Mouse (Mus musculus): ENCODE results near the gene Fam13a. TPM values are rescaled to one million over a fixed set of nuclear protein-coding genes. Genes with fewer than 3 reads are reported as not detected.
A peak's percentile ranks its signal among the peaks of the same experiment; 100 is the strongest.

Gene Fam13a
- polyA plus RNA-seq, 1 experiment = 0.86 TPM

DNA sequence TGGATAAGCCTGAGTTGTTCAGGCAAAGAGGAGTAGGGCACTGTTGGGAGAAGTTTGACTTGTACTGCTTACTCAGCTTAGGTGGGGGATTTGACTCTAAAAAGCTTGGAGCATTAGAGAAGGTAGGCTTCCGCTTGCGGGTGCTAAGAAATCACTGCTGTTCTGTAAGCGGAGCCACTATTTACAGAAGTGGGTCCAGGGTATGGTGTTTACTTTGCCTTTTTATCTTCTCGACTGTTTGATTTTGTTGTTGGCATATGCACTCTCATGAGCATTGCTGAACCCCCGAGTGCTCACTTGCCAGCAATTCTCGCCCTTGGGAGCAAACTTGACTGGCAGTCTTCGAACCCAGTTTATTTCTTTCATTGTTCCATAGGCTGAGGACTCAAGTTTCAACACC is 123.8 kb downstream of the Fam13a start:
- Histone ChIP-seq H3K4me3 (ENCODE audit: insufficient read depth, low read length) (no peak overlapping the region), H3K4me1 (ENCODE audit: control insufficient read depth, insufficient read depth, low read length) (no peaks in the 10 kb centered on the region), H3K27ac (ENCODE audit: insufficient read depth, low read length) (no peak overlapping the region)
- TF ChIP-seq POLR2A (IDR thresholded peaks at IDR 0.05; ENCODE audit: low read depth, low read length) (no peak), CTCF (IDR thresholded peaks at IDR 0.05; ENCODE audit: borderline replicate concordance, insufficient read depth, low read length) (no peak)

DNA sequence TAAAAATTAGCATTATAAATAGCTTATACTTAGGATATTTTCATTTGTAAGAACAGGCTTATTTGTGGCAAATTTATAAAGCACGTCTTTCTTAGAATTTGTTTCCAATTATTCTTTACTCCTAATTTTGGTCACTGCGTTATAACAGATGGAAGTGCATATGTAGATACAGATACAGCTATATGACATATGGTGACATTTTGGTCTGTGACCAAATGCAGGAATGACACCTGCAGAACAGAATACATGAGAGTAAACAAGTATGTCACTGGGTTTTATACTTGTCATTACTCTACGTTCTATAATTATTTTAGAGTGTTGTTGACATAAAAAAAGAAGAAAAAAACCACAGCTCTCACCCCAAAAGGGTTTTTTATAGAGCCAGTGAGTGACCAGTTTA is 125.3 kb downstream of the Fam13a start:
- no peak overlapping the region for H3K4me3 ChIP-seq (ENCODE audit: insufficient read depth, low read length)
- H3K4me1 ChIP-seq (ENCODE audit: control insufficient read depth, insufficient read depth, low read length) = no peaks in the 10 kb centered on the region
- TF ChIP-seq POLR2A (IDR thresholded peaks at IDR 0.05; ENCODE audit: low read depth, low read length) (no peak), CTCF (IDR thresholded peaks at IDR 0.05; ENCODE audit: borderline replicate concordance, insufficient read depth, low read length) (no peak)
- peak overlapping the region; percentile 72; the same call in 1 of the 2 replicates for H3K27ac ChIP-seq (ENCODE audit: insufficient read depth, low read length)

DNA sequence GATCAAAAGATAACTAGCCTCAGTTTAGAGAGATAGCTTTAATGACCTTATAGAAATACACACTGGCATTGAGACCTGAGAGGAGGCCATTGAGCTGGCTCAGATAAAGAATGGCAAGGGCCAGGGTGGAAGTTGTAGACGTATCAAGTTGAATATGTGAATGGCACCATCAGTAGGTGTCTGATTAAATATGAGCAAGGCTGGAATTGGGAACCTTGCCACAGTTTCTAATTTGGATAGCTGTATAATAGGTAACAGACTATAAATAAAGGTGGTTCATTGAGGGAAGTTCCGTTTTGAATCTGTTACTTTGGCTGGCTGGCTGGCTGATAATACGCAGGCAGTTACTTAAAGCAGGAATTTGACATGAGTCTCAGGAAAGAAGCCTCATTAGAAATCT is 127.7 kb downstream of the Fam13a start:
- Histone ChIP-seq H3K27ac (ENCODE audit: insufficient read depth, low read length) (no peak overlapping the region), H3K4me3 (ENCODE audit: insufficient read depth, low read length) (no peak overlapping the region), H3K4me1 (ENCODE audit: control insufficient read depth, insufficient read depth, low read length) (no peaks in the 10 kb centered on the region)
- TF ChIP-seq POLR2A (IDR thresholded peaks at IDR 0.05; ENCODE audit: low read depth, low read length) = no peak
- TF ChIP-seq CTCF (IDR thresholded peaks at IDR 0.05; ENCODE audit: borderline replicate concordance, insufficient read depth, low read length) = no peak

DNA sequence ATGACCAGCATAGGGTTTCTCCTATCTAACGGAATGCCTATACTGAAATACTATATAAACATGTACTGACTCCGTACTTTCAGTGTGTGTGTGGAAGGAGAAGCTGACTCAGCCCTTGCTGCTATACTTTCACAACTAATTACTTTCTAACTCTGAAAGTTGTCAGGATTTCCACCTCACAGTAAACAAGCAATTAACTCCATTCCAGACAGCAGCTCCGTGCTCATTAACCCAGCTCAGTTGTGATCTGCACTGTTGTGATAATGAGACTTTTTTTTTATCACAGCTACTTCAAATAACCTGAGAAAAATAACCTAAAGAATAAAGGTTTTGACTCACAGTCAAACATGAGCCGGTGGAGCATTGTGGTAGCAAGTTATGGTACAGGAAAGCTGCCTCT is 129.4 kb downstream of the Fam13a start:
- no peak overlapping the region for H3K27ac ChIP-seq (ENCODE audit: insufficient read depth, low read length)
- TF ChIP-seq CTCF (IDR thresholded peaks at IDR 0.05; ENCODE audit: borderline replicate concordance, insufficient read depth, low read length) (no peak), POLR2A (IDR thresholded peaks at IDR 0.05; ENCODE audit: low read depth, low read length) (no peak)
- H3K4me3 ChIP-seq (ENCODE audit: insufficient read depth, low read length) = no peak overlapping the region
- H3K4me1 ChIP-seq (ENCODE audit: control insufficient read depth, insufficient read depth, low read length) = no peaks in the 10 kb centered on the region

DNA sequence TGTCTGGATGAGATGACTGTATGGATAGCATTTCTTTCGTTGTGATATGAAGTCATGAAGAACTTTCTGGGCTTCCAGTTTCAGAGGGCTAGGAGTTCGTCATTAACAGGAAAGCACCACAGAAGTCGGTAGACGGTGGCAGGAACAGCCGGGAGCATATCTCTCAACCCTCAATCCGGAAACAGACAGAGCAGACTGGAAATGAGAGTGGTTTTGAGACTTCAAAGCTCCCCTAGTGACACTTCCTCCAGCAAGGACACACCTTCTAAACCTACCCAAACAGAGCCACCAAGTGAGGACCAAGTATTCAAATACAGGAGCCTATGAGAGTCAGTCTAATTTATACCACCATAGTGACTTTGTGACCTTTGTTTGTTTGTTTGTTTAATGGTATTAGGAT is 131.0 kb downstream of the Fam13a start:
- no peak for TF ChIP-seq POLR2A (IDR thresholded peaks at IDR 0.05; ENCODE audit: low read depth, low read length)
- no peak for TF ChIP-seq CTCF (IDR thresholded peaks at IDR 0.05; ENCODE audit: borderline replicate concordance, insufficient read depth, low read length)
- Histone ChIP-seq H3K4me1 (ENCODE audit: control insufficient read depth, insufficient read depth, low read length) (no peaks in the 10 kb centered on the region), H3K27ac (ENCODE audit: insufficient read depth, low read length) (no peak overlapping the region), H3K4me3 (ENCODE audit: insufficient read depth, low read length) (no peak overlapping the region)

DNA sequence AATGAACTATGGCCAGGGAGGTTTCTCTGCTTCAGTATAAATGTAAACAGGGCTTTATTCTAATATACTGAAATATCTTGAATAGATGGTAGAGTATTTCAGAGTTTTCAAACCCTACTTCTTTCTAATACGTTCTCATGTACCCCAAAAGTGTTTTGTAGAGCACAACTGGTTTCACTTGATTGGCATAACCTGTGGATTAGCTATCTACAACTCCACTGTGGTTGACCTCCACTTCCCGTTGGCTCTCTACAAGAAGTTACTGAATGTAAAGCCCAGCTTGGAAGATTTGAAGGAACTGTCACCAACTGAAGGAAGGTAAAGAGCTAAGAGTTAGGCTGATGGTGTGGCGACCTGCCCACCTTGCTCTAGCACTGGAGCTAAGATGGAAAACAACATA is 134.4 kb downstream of the Fam13a start:
- Histone ChIP-seq H3K27ac (ENCODE audit: insufficient read depth, low read length) (no peak overlapping the region), H3K4me3 (ENCODE audit: insufficient read depth, low read length) (no peak overlapping the region), H3K4me1 (ENCODE audit: control insufficient read depth, insufficient read depth, low read length) (no peaks in the 10 kb centered on the region)
- TF ChIP-seq CTCF (IDR thresholded peaks at IDR 0.05; ENCODE audit: borderline replicate concordance, insufficient read depth, low read length) (no peak), POLR2A (IDR thresholded peaks at IDR 0.05; ENCODE audit: low read depth, low read length) (no peak)

DNA sequence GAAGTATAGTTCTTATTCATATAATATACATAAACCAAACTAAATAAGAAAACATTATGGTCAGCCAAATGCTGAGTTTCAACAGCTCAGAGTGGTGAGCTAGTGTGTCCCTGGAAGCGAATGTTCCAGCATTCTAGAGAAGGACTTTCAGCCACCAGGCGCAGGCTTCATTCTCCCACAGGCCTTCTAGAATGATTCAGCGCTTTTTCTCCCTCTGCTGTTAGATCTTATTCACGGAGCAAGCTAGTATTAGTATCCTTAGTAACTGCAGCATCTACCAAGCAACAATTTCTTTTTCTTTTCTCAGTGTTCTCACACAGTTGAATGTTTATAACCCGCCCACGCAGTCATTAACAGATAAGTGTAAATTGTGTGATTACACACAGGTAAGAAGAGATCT is 142.1 kb downstream of the Fam13a start:
- Histone ChIP-seq H3K27ac (ENCODE audit: insufficient read depth, low read length) (no peak overlapping the region), H3K4me3 (ENCODE audit: insufficient read depth, low read length) (no peak overlapping the region), H3K4me1 (ENCODE audit: control insufficient read depth, insufficient read depth, low read length) (no peaks in the 10 kb centered on the region)
- TF ChIP-seq CTCF (IDR thresholded peaks at IDR 0.05; ENCODE audit: borderline replicate concordance, insufficient read depth, low read length) = no peak
- no peak for TF ChIP-seq POLR2A (IDR thresholded peaks at IDR 0.05; ENCODE audit: low read depth, low read length)

Other genes with a start within 250 kb of the Fam13a start
- gene Herc3, start 193.1 kb downstream of the Fam13a start, polyA plus RNA-seq (2011; ENCODE audit: insufficient read length, low read depth, missing spikeins) = 13.5 and 16.7 TPM in 2 replicates
- 1.2 and 4.0 TPM in 2 replicates for gene Nap1l5, start 117.5 kb downstream of the Fam13a start, polyA plus RNA-seq (2011; ENCODE audit: insufficient read length, low read depth, missing spikeins)
- gene Tigd2, start 184.3 kb upstream of the Fam13a start, polyA plus RNA-seq (2011; ENCODE audit: insufficient read length, low read depth, missing spikeins) = 8.4 and 9.2 TPM in 2 replicates